Mouse (Mus musculus): ENCODE data around the gene Col19a1.

Gene Col19a1

DNA sequence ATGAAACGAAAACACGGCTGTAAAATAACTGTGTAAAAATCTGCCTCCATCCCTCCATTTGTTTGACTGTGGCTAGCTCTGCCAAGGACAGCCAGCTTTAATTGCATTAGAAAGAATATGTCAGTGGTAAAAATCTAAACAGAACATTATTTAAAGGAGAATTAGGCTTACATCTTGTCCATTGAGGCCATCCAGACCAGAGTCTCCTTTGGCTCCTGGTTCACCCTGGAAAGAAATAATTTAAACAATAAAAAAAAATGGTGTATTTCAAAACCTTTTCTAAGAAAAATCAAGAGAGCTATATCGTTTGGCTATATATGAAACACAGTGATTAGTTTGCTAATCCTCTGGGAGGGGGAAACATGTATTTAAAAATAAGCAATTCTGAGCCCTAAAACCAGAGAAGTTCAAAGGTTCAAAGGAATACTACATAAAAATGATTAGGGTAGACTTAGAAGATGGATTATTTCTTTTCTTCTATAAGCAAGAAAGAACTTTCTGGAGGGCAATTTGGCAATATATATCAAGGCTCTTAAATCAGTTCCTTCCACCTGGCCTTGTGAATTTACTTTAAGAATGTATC, 125.9 kb downstream of the Col19a1 start:
- DNase-seq (ENCODE audit: low spot score in 2 of 2) = no peak

DNA sequence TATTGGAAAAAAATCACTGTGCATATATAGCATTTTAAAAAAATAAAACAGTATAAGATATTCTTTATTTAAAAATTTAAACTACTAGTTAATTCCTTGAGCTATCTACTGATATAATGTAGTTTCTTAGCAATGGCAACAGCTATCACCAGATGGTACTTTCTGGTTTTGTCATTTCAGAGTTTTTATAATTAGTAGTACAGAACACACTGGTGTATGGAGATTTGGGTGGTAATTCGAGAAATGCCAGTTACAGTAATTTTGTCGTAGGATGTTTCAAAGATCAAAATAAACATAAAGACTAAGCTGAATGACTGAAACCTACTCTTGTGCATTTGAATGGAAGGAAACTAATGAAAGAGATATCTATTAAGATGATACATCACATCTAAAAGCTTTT, 129.3 kb downstream of the Col19a1 start:
- DNase-seq (ENCODE audit: low spot score in 2 of 2) = no peak

- DNase-seq (ENCODE audit: low spot score in 2 of 2) = no peak
These were observed 134.6 kb downstream of the Col19a1 start for GRCm38 (mm10) chr1:24452572-24453269.

GRCm38 (mm10) chr1:24452159-24452558, 135.1 kb downstream of the Col19a1 start:
- DNase-seq (ENCODE audit: low spot score in 2 of 2) = peak; percentile 38 to 50

- DNase-seq (ENCODE audit: low spot score in 2 of 2) = no peak
These were observed 149.8 kb downstream of the Col19a1 start for GRCm38 (mm10) chr1:24437425-24437824.

GRCm38 (mm10) chr1:24428306-24428705, 159.0 kb downstream of the Col19a1 start:
- no peak for DNase-seq (ENCODE audit: low spot score in 2 of 2)

DNA sequence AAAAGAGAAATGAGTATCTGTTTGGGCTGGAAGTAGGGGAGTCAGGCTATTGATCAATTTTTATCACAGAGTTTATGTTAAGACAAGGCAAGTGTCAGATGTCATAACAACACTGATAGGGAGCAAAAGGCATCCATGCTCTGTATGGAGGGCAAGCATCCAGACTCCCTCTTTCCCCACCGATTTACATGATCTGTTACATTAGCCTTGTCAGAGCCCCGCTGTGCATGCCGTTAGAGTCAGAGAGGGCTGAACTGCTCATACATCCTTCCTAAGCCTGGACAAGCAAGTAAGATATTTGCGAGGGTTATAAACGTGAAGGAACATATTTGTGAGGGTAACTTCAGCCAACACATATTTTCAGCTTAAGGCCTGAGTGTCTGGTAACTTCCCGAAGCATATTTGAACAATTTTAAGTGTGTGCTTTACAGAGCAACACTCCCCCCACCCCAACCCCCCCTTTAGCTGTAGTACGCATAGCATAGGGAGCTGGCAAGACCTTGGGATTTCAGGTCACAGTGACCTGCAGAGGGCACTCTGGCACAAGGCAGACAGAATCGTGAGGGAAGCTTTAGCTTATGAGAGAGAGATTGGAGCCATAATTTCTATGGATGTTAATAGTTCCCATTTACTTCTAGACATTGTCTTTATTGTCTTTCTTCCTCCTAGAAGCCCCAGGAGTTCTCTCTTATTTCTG, 209.0 kb downstream of the Col19a1 start:
- peak; percentile 75 to 78 for DNase-seq (ENCODE audit: low spot score in 2 of 2)

- DNase-seq (ENCODE audit: low spot score in 2 of 2) = no peak
These were observed 212.4 kb downstream of the Col19a1 start for GRCm38 (mm10) chr1:24374902-24375301.

GRCm38 (mm10) chr1:24373671-24374070, 213.6 kb downstream of the Col19a1 start:
- no peak for DNase-seq (ENCODE audit: low spot score in 2 of 2)

GRCm38 (mm10) chr1:24372471-24373258, 214.6 kb downstream of the Col19a1 start:
- DNase-seq (ENCODE audit: low spot score in 2 of 2) = no peak

DNA sequence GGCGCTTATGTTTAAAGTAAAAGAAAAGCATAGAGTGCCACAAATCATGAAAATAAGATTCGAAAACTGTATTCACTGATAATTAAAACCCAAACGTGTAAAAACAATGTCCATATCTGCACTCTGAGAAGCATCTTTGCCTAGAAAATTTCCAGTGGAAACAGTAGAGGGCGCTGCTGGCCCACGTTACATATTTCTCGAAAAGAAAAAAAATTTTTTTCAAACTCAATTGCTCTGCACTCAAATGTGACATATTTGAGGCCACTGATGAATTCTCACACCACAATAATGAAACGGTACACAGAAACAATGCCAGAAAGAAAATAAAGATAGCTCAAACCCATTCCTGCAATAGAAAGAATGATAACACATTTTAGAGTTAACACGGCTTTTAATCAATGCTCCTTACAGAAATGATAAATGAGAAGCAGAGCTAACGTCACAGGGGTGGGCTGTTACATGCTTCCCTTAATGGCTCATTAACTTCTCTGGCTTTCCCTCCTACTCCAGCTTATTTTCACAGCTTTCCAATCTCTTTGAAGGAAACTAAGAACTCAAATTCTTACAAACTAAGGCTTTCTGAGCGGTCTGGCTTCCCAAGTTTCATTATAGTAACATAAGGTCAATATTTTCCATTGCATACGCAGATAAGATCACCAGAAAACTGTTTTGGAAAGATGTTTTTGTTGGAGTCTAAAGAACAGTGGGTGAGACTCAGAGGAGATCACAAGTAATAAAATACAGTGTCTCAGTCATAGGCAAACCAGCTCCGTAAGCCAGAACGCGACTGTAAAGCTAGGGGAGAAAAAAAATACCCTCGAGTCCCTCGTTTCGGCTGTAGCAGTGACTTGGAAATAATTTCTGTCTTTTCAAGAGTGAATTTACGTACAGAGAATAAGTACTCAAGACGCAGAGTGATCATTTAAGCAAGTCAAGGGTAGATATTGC, 219.4 kb downstream of the Col19a1 start:
- DNase-seq (ENCODE audit: low spot score in 2 of 2) = peak in 1 of 2 experiments; percentile 77

GRCm38 (mm10) chr1:24364775-24365174, 222.5 kb downstream of the Col19a1 start:
- DNase-seq (ENCODE audit: low spot score in 2 of 2) = no peak

DNA sequence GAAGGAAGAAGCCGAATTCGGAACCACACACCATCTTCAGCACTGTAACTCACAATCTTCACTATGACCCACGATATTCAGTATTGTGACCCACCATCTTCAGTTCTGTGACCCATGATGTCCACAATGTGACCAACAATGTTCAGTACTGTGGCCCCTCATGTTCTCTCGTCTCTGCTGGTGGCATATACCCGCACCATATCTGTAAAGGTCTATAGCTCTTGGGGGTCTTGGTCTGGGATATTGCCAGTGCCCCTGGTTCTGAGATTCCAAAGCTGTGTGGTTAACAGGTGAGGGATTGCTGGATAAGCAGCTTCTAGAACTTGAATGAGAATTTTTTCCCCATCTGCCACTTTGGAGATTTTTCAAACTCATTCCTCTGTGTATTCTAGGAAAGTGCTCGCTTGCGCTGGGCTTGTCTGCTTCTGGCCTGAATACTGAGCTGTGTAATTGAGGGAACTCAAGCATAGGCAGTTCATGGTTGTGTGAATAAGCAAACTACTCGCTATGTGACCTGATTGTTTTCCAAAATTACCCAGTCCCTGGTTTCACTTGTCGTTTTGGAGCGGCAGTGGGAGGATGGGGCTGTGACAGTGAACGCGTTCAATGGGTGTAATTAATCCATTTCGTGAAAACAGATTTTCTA, 225.2 kb downstream of the Col19a1 start:
- peak; percentile 52 to 59 for DNase-seq (ENCODE audit: low spot score in 2 of 2)

GRCm38 (mm10) chr1:24349462-24350217, 237.6 kb downstream of the Col19a1 start:
- DNase-seq (ENCODE audit: low spot score in 2 of 2) = peak in 1 of 2 experiments; percentile 39

- DNase-seq (ENCODE audit: low spot score in 2 of 2) = no peak
These were observed 239.6 kb downstream of the Col19a1 start for GRCm38 (mm10) chr1:24347621-24348160.

DNA sequence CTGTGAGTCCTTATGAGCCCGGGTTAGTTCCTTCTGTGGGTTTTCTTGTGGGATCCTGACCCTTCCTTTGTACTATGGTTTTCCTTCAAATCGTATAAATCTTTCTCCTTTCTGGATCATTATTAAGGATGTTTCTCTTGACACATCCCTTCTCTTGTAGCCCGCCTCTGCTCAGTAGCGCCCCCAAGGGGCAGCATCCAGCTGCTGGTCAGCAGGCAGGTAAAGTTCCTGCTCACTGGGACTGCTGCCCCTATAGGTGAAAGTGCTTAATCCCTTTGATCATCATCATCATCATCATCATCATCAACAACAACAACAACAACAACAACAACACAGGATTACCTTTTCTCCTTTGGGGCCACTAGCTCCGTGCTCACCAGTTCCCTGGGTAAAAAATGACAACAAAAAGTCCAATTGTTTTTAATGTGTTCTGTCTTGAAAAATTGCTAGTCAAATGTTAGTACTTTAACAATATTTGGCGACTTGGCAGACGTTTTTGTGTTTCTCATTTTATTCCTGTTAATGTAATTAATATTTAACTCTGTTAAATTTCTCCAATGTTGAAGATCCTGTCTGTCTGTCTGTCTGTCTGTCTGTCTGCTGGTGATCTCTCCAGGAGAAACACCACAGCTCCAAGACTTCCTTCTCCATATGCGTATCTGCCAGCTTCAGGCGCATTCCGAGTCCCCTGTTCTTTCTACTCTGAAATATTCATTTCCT, 249.6 kb downstream of the Col19a1 start:
- DNase-seq (ENCODE audit: low spot score in 2 of 2) = no peak

DNA sequence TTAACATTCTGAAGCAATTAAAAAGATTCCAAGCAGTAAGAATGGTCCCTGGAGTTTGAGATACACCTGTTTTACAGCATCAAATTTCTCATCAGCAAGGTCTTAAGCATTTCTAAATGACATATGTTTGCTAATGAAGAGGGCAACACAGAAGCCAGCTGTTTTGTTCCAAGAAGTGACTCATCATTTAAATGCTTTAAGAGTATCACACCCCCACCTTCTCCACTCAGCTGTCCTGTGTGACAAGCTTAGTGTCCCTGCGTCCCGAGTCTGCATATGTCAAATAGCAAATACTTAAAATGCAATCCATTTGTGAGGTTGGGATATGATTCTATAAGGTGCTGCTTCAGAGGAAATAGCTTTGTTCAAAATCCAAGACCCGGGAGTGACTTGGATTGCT, 251.2 kb downstream of the Col19a1 start:
- no peak for DNase-seq (ENCODE audit: low spot score in 2 of 2)

DNA sequence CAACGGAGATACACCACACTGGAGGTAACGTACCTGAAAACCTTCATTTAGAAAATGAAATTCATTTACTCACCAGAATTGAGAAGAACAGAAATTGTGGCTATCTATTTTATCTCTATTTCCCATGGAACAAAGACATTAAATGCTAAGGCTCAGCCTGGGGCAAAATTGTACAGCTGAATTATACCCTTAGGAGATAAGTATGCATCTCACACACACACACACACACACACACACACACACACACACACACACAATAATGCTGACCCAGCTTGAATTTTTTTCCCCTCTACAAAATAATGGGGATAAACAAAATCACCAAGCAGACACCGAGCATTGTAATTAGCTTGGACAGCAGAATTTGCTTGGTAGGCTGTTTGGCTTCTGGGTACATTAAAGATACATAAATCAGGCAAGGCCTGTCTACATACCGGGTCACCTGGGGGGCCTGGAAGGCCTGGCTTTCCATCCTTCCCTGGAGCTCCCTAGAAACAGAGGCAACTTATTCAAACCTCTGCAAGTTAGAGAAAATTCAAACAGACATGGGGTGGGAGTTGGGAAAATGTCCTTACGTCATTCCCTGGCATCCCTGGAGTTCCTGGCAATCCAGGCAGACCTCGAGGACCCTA, 270.2 kb downstream of the Col19a1 start:
- DNase-seq (ENCODE audit: low spot score in 2 of 2) = no peak

Measured in right cerebral cortex, postnatal 10 days (tissue).